Mouse (Mus musculus) brain, embryonic 14.5 days (tissue): ENCODE results near the gene Mbnl2.

Experiments
- CTCF ChIP-seq: fragments of 200-500 bp; IDR thresholded peaks from 2 replicates; pipeline ENCODE4 v1.5.1; 2012; ENCODE audit warnings: inconsistent platforms, mild to moderate bottlenecking, moderate library complexity, borderline replicate concordance; ENCODE audit not compliant: insufficient read depth, insufficient read length; ENCODE audit errors: extremely low read depth
- POLR2A ChIP-seq: fragments of 200-500 bp; IDR thresholded peaks from 2 replicates; pipeline ENCODE4 v1.6.1; 2012; ENCODE audit warnings: mild to moderate bottlenecking, inconsistent platforms, borderline replicate concordance; ENCODE audit not compliant: poor library complexity, insufficient read depth, insufficient read length, severe bottlenecking; ENCODE audit errors: extremely low read depth

DNA sequence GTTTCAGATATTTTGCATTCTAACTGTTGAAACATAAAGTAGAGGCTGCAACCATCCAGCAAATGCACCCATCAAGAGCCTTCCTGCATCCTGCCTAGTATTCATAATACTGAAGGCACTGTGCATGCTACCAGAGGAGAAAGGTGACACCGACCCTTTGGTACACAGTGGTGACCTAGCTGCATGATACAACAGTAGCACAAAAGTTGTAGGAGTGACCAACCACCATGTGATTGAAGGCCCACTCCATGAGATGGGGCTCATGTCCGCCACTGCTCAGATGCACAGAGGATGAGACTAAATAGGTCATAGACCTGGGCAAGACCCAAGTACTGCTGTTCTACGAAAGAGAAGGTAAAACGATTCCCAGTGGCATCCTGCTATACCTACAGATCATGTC lies 8.3 kb upstream of the Mbnl2 start:
- TF ChIP-seq CTCF (no peak), POLR2A (no peak)
